In genomic region chr12:82339221-82339861, GRCm38 (mm10) we compare ENCODE assay signal across 8 mouse cellular contexts.
A peak's percentile ranks its signal among the peaks of the same experiment; 100 is the strongest.
DNase-seq lines count a peak whose midpoint lies in the region; ATAC-seq lines count a peak whose summit lies in the region.

No protein-coding gene starts in this region.

- H3K9ac ChIP-seq in heart, embryonic 11.5 days (ENCODE audit: low read depth, low read length), result peak overlapping the region; percentile 17; the same call in 1 of the 2 replicates
- no peak overlapping the region for H3K9ac ChIP-seq in lung, embryonic 15.5 days

- peak; percentile 24 for DNase-seq in cerebellum, adult 11 months
- DNase-seq in embryo, embryonic 10.5 days (ENCODE audit: low spot score), result peak; percentile 23
- peak; percentile 21 to 65 for DNase-seq in kidney, postnatal 25 days
- peak; percentile 56 for DNase-seq in right cerebral cortex, postnatal 25 days
- DNase-seq in urinary bladder, postnatal 10 days (ENCODE audit: low spot score), result no peak
- DNase-seq in testis, postnatal 14 days (ENCODE audit: low spot score), result no peak

- ATAC-seq in heart, embryonic 11.5 days (replicated peaks; ENCODE audit: insufficient number of reproducible peaks, low FRiP score, low TSS enrichment), result no peak
- ATAC-seq in lung, embryonic 15.5 days (ENCODE audit: borderline replicate concordance, extremely low read depth, low FRiP score, low TSS enrichment), result peak; percentile 71; the same call in 1 of the 2 replicates

- peaks cover 3% of the 10 kb centered on the region for H3K36me3 ChIP-seq in heart, embryonic 11.5 days (ENCODE audit: control insufficient read depth, insufficient read depth, low read length)
- H3K36me3 ChIP-seq in lung, embryonic 15.5 days, result peaks cover 12% of the 10 kb centered on the region; the same call in 1 of the 2 replicates

- H3K27ac ChIP-seq in heart, embryonic 11.5 days (ENCODE audit: low read depth, low read length), result peak overlapping the region; percentile 11; the same call in 1 of the 2 replicates
- H3K27ac ChIP-seq in lung, embryonic 15.5 days, result peak overlapping the region; percentile 53

- peaks cover 28% of the 10 kb centered on the region for H3K4me1 ChIP-seq in heart, embryonic 11.5 days (ENCODE audit: control insufficient read depth, insufficient read depth, low read length)
- peaks cover 26% of the 10 kb centered on the region for H3K4me1 ChIP-seq in lung, embryonic 15.5 days

- peak overlapping the region; percentile 26 for H3K4me3 ChIP-seq in heart, embryonic 11.5 days (ENCODE audit: low read depth, low read length)
- H3K4me3 ChIP-seq in lung, embryonic 15.5 days, result peak overlapping the region; percentile 12

- peak overlapping the region; percentile 60 for H3K4me2 ChIP-seq in heart, embryonic 11.5 days
- peak overlapping the region; percentile 52 for H3K4me2 ChIP-seq in lung, embryonic 15.5 days

- no peaks in the 10 kb centered on the region for H3K27me3 ChIP-seq in heart, embryonic 11.5 days (ENCODE audit: control insufficient read depth, insufficient read depth, low read length)
- no peaks in the 10 kb centered on the region for H3K27me3 ChIP-seq in lung, embryonic 15.5 days

- no peaks in the 10 kb centered on the region for H3K9me3 ChIP-seq in heart, embryonic 11.5 days (replicated peaks; ENCODE audit: control insufficient read depth, low read length)
- H3K9me3 ChIP-seq in lung, embryonic 15.5 days, result no peaks in the 10 kb centered on the region

- 19% methylated on average over 18 of the region's 18 CpGs for WGBS in heart, embryonic 11.5 days (ENCODE audit: insufficient replicate concordance)
- WGBS in lung, embryonic 15.5 days, result 26% methylated on average over 18 of the region's 18 CpGs

Comparison
In these comparisons a context has a peak if more than half of its experiments do, and no peak if none do; other contexts are left out.
1. DNase-seq: peak in cerebellum, adult 11 months (single experiment), embryo, embryonic 10.5 days (single experiment), kidney, postnatal 25 days (2 of 2) and right cerebral cortex, postnatal 25 days (single experiment); none in urinary bladder, postnatal 10 days (single experiment) and testis, postnatal 14 days (single experiment).